Mouse (Mus musculus): ENCODE results near the gene Fat3.

Gene Fat3

DNA sequence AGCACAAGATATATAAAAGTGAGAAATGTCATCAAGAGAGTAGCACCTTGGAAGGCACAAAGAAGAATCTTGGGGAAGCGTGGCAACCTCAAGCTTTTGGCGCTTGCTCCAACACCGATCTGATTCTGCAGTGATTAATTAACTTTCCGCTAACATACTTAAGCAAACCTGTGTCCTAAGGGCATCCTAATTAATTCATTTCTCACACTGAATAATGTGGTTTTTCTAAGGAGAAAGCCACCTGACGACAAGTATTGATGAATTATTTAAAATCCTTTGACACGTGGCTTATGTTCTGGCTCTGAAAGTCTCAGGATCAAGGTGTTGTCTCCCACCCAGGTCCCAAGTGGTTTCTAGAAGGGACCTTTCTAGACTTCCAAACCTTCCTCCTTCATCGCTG, 506.3 kb downstream of the Fat3 start:
- DNase-seq, result no peak

GRCm38 (mm10) chr9:15994177-15994576, 506.9 kb downstream of the Fat3 start:
- DNase-seq, result no peak

DNA sequence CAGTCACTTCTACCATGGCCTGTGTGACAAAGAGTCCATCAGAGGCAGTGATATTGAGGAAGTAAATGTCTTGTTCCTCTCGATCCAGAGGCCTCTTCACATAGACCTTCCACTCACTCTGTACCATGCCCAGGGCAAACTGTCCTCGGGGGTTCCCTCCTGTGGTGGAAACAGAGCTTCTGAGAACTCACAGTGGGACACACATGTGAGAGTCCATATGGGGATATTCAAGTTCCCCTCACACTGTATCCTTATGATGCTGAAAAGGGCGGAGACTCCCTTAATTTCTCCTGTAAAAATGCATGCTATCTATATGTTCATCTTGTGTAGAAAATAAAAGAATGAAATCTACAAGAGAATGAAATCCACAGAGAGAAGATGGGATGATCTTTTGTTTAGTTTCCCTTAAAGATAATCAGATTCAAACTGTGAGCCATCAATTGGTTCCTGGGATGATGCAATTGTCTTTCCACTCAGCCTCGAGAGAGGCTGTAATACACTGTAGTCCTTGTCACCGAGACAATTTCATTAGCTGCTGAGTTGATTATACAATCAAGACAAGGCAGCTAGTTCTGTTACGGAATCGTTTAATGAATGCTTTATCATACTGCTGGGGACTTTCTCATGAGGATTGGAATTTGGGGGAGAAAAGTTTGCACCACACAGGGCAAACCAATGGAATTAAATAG, 508.8 kb downstream of the Fat3 start:
- DNase-seq, result no peak

DNA sequence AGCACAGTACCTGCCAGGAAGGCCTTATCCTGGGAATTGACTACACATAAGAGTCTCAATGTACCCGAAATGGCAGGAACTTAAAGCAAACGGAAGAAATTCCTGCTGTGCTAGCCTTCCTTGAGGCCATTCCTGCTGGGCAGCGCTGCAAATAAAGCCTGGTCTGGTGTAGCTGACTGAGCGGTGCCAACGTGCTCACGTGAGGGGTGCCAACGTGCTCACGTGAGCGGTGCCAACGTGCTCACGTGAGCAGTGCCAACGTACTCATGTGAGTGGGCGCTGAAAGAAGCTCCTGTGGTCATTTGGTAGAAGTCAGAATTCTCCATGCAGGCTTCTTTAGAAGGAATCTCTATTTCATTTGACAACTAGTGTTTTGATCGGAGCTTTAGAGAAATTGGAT, 522.8 kb downstream of the Fat3 start:
- DNase-seq, result no peak

DNA sequence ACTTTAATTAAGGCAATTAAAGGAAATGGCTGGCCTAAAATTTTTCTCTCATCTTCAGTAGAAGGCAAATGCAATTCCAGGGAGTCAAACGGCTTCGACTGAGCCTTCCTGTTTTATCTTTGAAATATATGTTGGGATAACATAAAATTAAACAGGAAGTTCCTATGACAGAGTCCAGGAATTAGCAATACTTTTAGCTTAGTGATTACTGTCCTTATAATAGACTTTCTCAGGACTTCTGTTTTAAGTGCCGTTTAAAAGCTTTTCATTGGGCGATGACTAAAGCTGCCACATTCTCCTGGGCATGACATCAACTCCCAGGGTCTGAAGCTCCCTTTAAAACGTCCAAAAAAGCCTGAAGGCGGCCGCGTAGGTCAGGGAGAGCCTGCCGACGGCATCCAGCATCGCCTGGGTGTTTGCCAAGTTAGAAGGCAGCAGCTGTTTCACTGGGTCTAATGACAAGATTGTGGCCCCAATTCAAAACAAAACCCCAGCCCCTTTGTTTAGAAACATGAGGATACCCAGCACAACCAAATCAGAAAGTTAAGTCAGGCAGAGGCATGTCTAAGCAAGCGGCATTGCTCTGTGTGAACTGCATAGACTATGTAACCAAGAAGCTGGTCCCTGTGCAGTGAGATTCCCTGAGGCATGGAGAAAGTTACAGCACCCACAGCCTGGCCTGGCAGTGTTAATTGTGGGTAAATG, 524.0 kb downstream of the Fat3 start:
- DNase-seq, result no peak

GRCm38 (mm10) chr9:15975999-15976398, 525.1 kb downstream of the Fat3 start:
- DNase-seq, result no peak

DNA sequence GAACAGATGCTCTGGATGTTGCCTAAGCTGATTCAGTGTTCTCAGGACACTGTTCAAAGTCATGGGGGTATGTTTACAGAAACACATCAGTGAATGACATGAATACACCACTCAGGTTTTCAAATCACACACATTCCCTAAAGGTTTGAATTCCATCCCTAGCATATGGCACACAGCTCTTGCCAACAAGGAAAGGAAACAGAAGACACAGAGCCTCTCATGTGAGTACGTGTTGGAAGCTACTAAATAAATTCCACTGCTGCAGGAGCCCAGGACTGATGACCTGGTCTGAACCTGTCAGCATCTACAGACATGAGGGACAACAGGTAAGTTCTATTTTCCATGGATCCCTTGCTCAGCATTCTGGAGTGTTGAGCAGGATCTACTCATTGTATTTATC, 528.9 kb downstream of the Fat3 start:
- DNase-seq, result no peak

GRCm38 (mm10) chr9:15971393-15971792, 529.7 kb downstream of the Fat3 start:
- no peak for DNase-seq

- no peak for DNase-seq
Measured at GRCm38 (mm10) chr9:15964198-15964597, 536.9 kb downstream of the Fat3 start.

GRCm38 (mm10) chr9:15962886-15963285, 538.2 kb downstream of the Fat3 start:
- DNase-seq, result no peak

GRCm38 (mm10) chr9:15958224-15958787, 542.8 kb downstream of the Fat3 start:
- no peak for DNase-seq

DNA sequence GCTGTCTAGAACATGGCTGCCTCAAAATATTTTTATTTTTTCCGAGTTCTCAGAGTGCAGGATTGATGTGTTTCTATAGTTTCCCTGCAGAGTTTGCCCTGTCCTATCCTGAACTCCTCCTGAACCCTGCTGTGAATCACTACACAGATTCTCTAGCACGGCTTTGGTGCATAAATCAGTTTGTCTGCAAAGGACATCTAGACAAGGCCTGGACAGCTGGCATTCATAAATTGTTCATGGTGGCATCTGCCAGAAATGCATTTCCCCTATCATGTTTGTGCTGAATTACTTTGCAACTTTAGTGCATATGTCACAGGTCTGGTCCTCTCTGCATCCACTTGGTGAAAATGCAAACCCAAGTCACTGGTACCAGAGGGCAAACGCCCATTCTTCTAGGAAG, 543.3 kb downstream of the Fat3 start:
- DNase-seq, result no peak

- DNase-seq, result no peak
Measured at GRCm38 (mm10) chr9:15955147-15955782, 545.8 kb downstream of the Fat3 start.

DNA sequence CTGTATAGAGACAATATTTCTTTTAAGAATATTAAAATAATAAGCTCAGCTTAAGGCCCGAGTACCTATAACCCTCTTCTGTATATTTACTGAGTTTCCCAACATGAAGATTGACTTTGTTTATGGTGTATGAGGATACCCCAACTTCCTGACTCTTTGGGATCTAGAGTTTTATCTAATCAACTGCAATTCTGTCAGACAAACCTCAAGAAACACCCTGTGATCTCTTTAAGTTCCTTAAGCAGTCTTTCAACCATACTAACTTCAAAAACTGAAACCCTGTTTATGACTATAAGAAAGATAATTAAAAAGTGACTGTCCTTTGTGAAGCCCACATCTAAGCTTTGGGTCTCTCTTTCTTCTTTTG, 546.8 kb downstream of the Fat3 start:
- no peak for DNase-seq

- DNase-seq, result no peak
Measured at GRCm38 (mm10) chr9:15953585-15954337, 547.3 kb downstream of the Fat3 start.

DNA sequence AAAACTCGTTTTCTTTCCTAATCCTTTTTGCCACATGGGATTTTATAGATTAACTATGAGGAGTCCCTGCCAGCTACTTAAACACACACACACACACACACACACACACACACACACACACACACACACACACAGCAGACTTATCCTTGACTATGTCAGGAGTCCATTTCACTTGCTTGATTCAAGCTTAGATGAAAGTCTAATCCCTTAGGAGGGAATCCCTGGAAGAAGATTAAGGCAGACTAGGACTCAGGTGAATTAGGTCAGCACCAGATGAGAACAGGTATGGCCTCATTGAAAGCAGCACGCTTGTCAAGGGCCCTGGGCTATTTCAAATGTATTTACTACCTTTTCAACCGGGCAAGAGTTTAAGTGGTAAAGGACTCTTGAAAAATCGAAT, 553.0 kb downstream of the Fat3 start:
- no peak for DNase-seq

DNA sequence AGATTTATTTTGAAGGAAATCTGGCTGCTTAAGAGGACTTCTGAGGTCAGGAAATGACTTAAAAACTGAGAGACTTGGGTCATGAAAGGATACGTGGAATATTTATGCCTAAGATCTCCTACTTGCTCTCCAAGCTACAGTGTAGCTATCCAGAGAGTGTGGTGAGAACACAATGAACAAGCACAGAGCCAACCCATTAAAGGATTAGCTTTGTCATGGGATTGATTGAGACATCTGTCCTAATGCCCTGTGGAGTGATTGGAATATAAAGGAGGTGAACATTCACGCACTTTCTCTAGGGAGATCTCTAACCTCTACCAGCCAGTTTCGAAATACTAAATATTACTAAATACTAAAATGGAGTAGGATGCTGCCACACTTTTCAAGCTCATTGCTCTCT, 556.9 kb downstream of the Fat3 start:
- DNase-seq, result no peak

DNA sequence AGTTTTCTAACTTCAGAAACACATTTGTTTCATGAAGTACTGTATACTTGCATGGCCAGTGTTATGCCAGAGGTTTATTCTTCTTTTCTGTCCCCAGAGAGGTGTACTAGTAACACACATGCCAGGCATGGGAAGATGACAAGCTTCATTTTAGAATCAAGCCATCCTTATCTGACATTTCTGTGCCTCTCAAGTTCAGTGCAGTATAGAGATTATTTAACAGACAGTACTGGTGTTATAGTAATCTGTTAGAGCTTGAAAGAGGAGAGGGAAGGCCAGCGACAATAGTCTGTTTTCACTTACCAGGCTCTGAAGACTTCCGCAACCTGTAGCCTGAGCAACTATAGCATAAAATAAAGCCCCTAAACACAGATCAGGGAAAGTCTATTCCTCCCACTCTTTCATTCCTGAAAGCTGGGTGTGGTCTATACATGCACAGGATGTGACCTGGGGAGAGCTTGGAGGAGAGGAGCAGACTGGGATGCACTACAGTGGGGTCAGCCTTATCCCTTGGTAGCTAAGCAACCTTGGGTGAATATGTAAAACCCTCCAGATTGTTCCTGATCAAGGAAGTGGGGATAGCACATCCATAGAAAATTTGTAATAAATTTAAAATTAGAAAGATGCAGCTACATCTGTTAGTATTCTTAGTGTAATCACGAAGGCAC, 557.5 kb downstream of the Fat3 start:
- no peak for DNase-seq

DNA sequence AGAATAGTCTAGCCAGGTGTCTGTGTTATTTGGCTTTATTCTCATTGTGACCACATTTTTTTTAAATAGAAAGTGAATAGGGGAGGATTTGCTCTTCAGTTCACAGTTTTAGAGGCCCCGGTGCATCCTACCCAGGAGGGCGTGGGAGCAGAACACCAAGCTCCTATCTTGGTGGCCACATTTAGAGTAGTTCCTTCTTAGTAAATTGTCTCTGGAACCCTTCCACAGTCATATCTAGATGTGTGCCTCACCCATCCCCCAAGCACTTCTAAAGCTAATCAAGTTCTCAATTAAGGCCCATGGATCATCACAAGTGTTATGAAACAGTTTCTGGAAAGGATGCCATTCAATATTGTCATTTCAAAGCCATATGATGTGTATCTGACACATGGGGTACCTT, 559.3 kb downstream of the Fat3 start:
- no peak for DNase-seq

DNA sequence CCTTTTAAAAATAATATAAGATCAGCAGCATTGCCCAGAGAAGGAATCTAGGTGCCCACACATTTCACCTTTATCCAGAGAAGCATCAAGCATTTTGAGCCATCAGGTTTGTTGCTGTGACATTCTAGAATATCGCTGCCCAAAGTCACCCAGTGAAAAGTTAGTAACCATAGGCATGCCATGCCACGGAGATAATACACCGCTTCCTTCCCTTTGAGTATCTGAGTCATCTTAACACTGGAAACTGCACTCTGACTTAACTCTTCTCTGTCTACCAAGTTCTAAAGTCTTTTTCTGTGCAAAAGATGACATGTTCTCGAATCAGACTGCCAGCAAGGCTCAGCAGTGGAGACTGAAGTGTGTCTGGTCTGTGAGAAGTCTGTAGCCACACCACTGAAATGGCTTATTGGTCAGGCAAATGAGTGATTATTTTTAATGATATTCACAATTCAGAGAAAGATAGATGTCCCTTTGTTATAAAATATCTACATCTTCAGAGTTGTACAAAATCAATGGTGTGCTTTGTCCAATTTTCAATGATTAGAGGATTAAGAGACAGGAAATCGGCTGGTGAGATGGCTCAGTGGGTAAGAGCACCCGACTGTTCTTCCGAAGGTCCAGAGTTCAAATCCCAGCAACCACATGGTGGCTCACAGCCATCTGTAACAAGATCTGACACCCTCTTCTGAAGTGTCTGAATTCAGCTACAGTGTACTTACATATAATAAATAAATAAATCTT, 560.0 kb downstream of the Fat3 start:
- no peak for DNase-seq

- DNase-seq, result no peak
Measured at GRCm38 (mm10) chr9:15939594-15939993, 561.5 kb downstream of the Fat3 start.
